Mouse (Mus musculus): Measurements from ENCODE around the gene Pcsk5. TPM values are rescaled to one million over a fixed set of nuclear protein-coding genes. Genes with fewer than 3 reads are reported as not detected.

Gene Pcsk5
- not detected for polyA plus RNA-seq (2017; shearing (Covaris generic))

GRCm38 (mm10) chr19:17837471-17837859 is at the start of gene Pcsk5:
Gene Pcsk5 (minus strand): TSS chr19:17837632.

DNA sequence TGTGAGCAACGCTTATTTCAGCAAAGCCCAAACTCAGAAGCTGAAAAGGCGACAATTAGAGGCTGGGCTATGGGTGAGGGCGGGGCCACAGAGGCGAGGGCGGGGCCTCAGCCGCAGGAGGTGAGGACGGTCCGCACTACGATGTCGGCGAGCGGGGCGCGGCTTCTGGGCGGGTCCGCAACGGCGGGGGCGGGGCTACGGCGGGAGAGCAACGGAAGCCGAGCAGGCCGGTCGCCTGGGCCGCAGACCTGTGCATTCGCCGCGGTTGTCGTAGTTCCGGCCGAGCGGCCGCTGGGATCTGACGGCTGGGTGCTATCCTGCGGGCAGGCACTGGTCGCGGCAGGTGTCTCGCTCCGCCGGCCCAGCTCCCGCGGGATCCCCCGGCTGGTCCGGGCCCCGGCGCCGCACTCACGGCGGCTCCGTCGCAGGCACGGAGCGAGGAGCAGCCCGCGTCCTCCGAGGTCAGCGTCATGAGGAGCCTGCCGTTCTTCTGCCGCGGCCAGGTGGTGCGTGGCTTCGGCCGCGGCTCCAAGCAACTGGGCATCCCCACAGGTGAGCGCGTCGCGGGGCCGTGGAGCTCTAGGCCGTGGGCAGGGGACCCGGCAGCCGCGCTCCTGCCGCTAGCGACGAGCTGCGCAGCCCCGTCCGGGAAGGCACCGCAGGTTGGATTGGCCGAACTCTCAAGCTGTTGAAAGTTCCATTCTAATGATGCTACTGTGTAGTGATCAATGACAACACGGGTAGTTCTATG is 443.4 kb downstream of the Pcsk5 start, which contains the start of gene Rfk:
Rfk (plus strand) TSS at position 203 of the 751 bp plus-strand sequence.

